Mouse (Mus musculus) spleen, adult 2 months (tissue): ENCODE measurements around the gene Eif2ak1.
"Not testable (repeated sequence)": the region's sequence is repeated elsewhere in the genome, so short reads cannot be mapped to it uniquely, and the experiment has no call there.

ENCODE experiments used
- CTCF ChIP-seq: fragments of 200-500 bp; IDR thresholded peaks from 2 replicates; pipeline ENCODE4 v1.5.1; 2011; ENCODE audit warnings: mild to moderate bottlenecking, inconsistent platforms; ENCODE audit not compliant: insufficient read depth, insufficient read length, insufficient replicate concordance; ENCODE audit errors: extremely low read depth
- POLR2A ChIP-seq: fragments of 200-500 bp; IDR thresholded peaks from 2 replicates; pipeline ENCODE4 v1.6.1; 2011; ENCODE audit warnings: low read depth, low read length, inconsistent platforms

DNA sequence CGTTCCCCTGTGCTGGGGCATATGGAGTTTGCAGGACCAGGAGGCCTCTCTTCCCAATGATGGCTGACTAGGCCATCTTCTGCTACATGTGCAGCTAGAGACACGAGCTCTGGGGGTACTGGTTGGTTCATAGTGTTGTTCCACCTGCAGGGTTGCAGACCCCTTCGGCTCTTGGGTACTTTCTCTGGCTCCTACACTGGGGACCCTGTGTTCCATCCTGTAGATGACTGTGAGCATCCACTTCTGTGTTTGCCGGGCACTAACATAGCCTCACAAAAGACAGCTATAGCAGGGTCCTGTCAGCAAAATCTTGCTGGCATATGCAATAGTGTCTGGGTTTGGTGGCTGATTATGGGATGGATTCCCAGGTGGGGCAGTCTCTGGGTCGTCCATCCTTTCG lies 16.4 kb upstream of the Eif2ak1 start:
- TF ChIP-seq POLR2A, CTCF: not testable (repeated sequence)
